Mouse (Mus musculus) neural tube, embryonic 11.5 days (tissue): ENCODE measurements around the gene Zcchc10. TPM values are rescaled to one million over a fixed set of nuclear protein-coding genes. Genes with fewer than 3 reads are reported as not detected.

Source experiments
- ATAC-seq: fragments of 200-750 bp; cut with Nextera tagmentation; 2 replicates; pipeline ENCODE4 v1.8.0; 2017; ENCODE audit warnings: moderate number of reproducible peaks, mild to moderate bottlenecking, moderate TSS enrichment, moderate library complexity; ENCODE audit not compliant: insufficient read depth, low FRiP score, low TSS enrichment
- DNase-seq: peaks from one replicate; pipeline ENCODE4 v3.0.0-alpha.2; 2015; ENCODE audit warnings: low spot score
- H3K27ac ChIP-seq: fragments of 300-500 bp; sonication (generic); 2 replicates; pipeline ENCODE4 v1.5.1; 2014; ENCODE audit warnings: low read depth, mild to moderate bottlenecking, low read length
- H3K27me3 ChIP-seq: fragments of 300-500 bp; sonication (generic); 2 replicates; pipeline ENCODE4 v1.6.1; 2014; ENCODE audit warnings: mild to moderate bottlenecking, low read length, mixed read lengths; ENCODE audit not compliant: control insufficient read depth, insufficient read depth
- H3K36me3 ChIP-seq: fragments of 300-500 bp; sonication (generic); 2 replicates; pipeline ENCODE4 v1.6.1; 2014; ENCODE audit warnings: mild to moderate bottlenecking, low read length, moderate library complexity, mixed read lengths; ENCODE audit not compliant: control insufficient read depth, insufficient read depth
- H3K4me1 ChIP-seq: fragments of 300-500 bp; sonication (generic); 2 replicates; pipeline ENCODE4 v1.6.1; 2014; ENCODE audit warnings: low read length, mixed read lengths; ENCODE audit not compliant: control insufficient read depth, insufficient read depth
- H3K4me2 ChIP-seq: fragments of 300-500 bp; sonication (generic); 2 replicates; pipeline ENCODE4 v1.6.1; 2014; ENCODE audit warnings: low read depth, mild to moderate bottlenecking, moderate library complexity
- H3K4me3 ChIP-seq: fragments of 300-500 bp; sonication (generic); 2 replicates; pipeline ENCODE4 v1.5.1; 2014; ENCODE audit warnings: low read depth, low read length
- H3K9ac ChIP-seq: fragments of 300-500 bp; sonication (generic); 2 replicates; pipeline ENCODE4 v1.6.1; 2014; ENCODE audit warnings: mild to moderate bottlenecking, low read length
- H3K9me3 ChIP-seq: fragments of 300-500 bp; sonication (generic); 2 replicates; pipeline ENCODE4 v1.6.1; 2016; ENCODE audit warnings: low read length; ENCODE audit not compliant: control insufficient read depth
- WGBS: fragments of 180-500 bp; shearing (Covaris S2); extraction: QIAGEN DNeasy Blood & Tissue Kit; methylation state at CpG from one replicate; pipeline ENCODE4 v1.1.7; 2014; 5-methylcytosine and 5-hydroxymethylcytosine counted together
- polyA plus RNA-seq: library from polyadenylated mRNA; unstranded; fragments of >200 nt; fragmentation: Nextera tagmentation; extraction: Ambion mirVana; gene quantifications from 2 replicates; pipeline ENCODE4 v1.2.1, GENCODE M21; 2014

Gene Zcchc10
- polyA plus RNA-seq, 1 experiment from 2014 or later = 24.8 TPM

GRCm38 (mm10) chr11:53297947-53298860 lies 26.3 kb upstream of the Zcchc10 start:
- Histone ChIP-seq H3K9ac (no peak overlapping the region), H3K4me3 (no peak overlapping the region)
- 93% methylated on average over 7 of the region's 7 CpGs for WGBS

GRCm38 (mm10) chr11:53299551-53300329 lies 24.7 kb upstream of the Zcchc10 start:
- WGBS = under 1% methylated on average over 74 of the region's 80 CpGs
- peak overlapping the region; percentile 77 for H3K4me2 ChIP-seq
- DNase-seq = peak; percentile 66
- H3K27ac ChIP-seq = peak overlapping the region; percentile 96
- H3K4me3 ChIP-seq = peak overlapping the region; percentile 100
- ATAC-seq = peak; percentile 59
- H3K9ac ChIP-seq = peak overlapping the region; percentile 99
- no peaks in the 10 kb centered on the region for H3K27me3 ChIP-seq
- no peaks in the 10 kb centered on the region; the same call in 1 of the 2 replicates for H3K36me3 ChIP-seq
- no peaks in the 10 kb centered on the region for H3K9me3 ChIP-seq
- H3K4me1 ChIP-seq = peaks cover 9% of the 10 kb centered on the region; the same call in 1 of the 2 replicates

More at GRCm38 (mm10) chr11:53297947-53298860, 26.3 kb upstream of the Zcchc10 start:
- Histone ChIP-seq H3K27ac (no peak overlapping the region), H3K27me3 (no peaks in the 10 kb centered on the region), H3K4me2 (peak overlapping the region; percentile 77), H3K4me1 (peaks cover 9% of the 10 kb centered on the region; the same call in 1 of the 2 replicates), H3K36me3 (no peaks in the 10 kb centered on the region; the same call in 1 of the 2 replicates), H3K9me3 (no peaks in the 10 kb centered on the region)
- ATAC-seq (no peak), DNase-seq (no peak)

GRCm38 (mm10) chr11:53300330-53301166 lies 23.9 kb upstream of the Zcchc10 start, which contains the start of gene Hspa4:
Gene Hspa4, minus strand, starts transcription at chr11:53300457.
- under 1% methylated on average over 58 of the region's 58 CpGs for WGBS
- Histone ChIP-seq H3K9ac (peak within 1 kb of the TSS; percentile 99), H3K9me3 (no peaks in the 10 kb centered on the region), H3K36me3 (no peaks in the 10 kb centered on the region; the same call in 1 of the 2 replicates), H3K4me3 (peak within 1 kb of the TSS; percentile 100), H3K4me2 (peak within 1 kb of the TSS; percentile 77), H3K4me1 (peaks cover 9% of the 10 kb centered on the region; the same call in 1 of the 2 replicates), H3K27ac (peak within 1 kb of the TSS; percentile 96), H3K27me3 (no peaks in the 10 kb centered on the region)
- ATAC-seq (peak; percentile 91), DNase-seq (peak; percentile 99)

- peak overlapping the region; percentile 100 for H3K4me3 ChIP-seq
- DNase-seq (no peak), ATAC-seq (no peak)
- 63% methylated on average over 9 of the region's 9 CpGs for WGBS
- H3K27me3 ChIP-seq = no peaks in the 10 kb centered on the region
- no peaks in the 10 kb centered on the region for H3K9me3 ChIP-seq
- H3K9ac ChIP-seq = peak overlapping the region; percentile 99
- H3K36me3 ChIP-seq = no peaks in the 10 kb centered on the region; the same call in 1 of the 2 replicates
- peak overlapping the region; percentile 77 for H3K4me2 ChIP-seq
- peak overlapping the region; percentile 96 for H3K27ac ChIP-seq
- H3K4me1 ChIP-seq = peaks cover 9% of the 10 kb centered on the region; the same call in 1 of the 2 replicates
Observed at GRCm38 (mm10) chr11:53301167-53301515, 23.3 kb upstream of the Zcchc10 start.

- Histone ChIP-seq H3K4me3 (no peak overlapping the region), H3K36me3 (no peaks in the 10 kb centered on the region; the same call in 1 of the 2 replicates), H3K4me2 (no peak overlapping the region), H3K4me1 (0 out of 2 replicates have a peak, but pooled peaks cover 4% of the 10 kb centered on the region), H3K27me3 (no peaks in the 10 kb centered on the region), H3K9me3 (no peaks in the 10 kb centered on the region), H3K9ac (no peak overlapping the region), H3K27ac (no peak overlapping the region)
- WGBS = 82% methylated on average over 14 of the region's 14 CpGs
- no peak for ATAC-seq
- DNase-seq = no peak
Observed at GRCm38 (mm10) chr11:53304044-53304840, 20.2 kb upstream of the Zcchc10 start.

GRCm38 (mm10) chr11:53306965-53307364 lies 17.5 kb upstream of the Zcchc10 start:
- H3K36me3 ChIP-seq = no peaks in the 10 kb centered on the region
- no peaks in the 10 kb centered on the region for H3K27me3 ChIP-seq
- DNase-seq = no peak
- no peak overlapping the region for H3K27ac ChIP-seq
- H3K9me3 ChIP-seq = no peaks in the 10 kb centered on the region
- no peak overlapping the region for H3K4me3 ChIP-seq
- H3K4me2 ChIP-seq = no peak overlapping the region
- H3K9ac ChIP-seq = no peak overlapping the region
- H3K4me1 ChIP-seq = no peaks in the 10 kb centered on the region
- WGBS = 87% methylated on average over 2 of the region's 2 CpGs
- ATAC-seq = no peak

- Histone ChIP-seq H3K4me2 (no peak overlapping the region), H3K4me1 (no peaks in the 10 kb centered on the region), H3K4me3 (no peak overlapping the region), H3K27ac (peak overlapping the region; percentile 34; the same call in 1 of the 2 replicates), H3K36me3 (no peaks in the 10 kb centered on the region), H3K27me3 (no peaks in the 10 kb centered on the region), H3K9ac (no peak overlapping the region), H3K9me3 (no peaks in the 10 kb centered on the region)
- WGBS = 80% methylated on average over 10 of the region's 10 CpGs
- DNase-seq = no peak
- ATAC-seq = no peak
Observed at GRCm38 (mm10) chr11:53307558-53308065, 16.9 kb upstream of the Zcchc10 start.
